14 mouse cellular contexts compared by ENCODE assay signal in genomic region chr5:112604251-112604650, GRCm38 (mm10). TPM values are rescaled to one million over a fixed set of nuclear protein-coding genes. Genes with fewer than 3 reads are reported as not detected.
A peak's percentile ranks its signal among the peaks of the same experiment; 100 is the strongest.
DNase-seq lines count a peak whose midpoint lies in the region; ATAC-seq and TF ChIP-seq lines count a peak whose summit lies in the region.
"Had no signal": no experiment of that assay in that cellular context is flagged by ENCODE, and none has a peak within 500 bp of the region (broad histone marks: within the 10 kb centered on the region; RNA-seq: fewer than 3 reads in every experiment).

No protein-coding gene starts in this region.

- H3K9me3 ChIP-seq in hindbrain, embryonic 13.5 days: no peaks in the 10 kb centered on the region
- H3K9me3 ChIP-seq in hindbrain, embryonic 12.5 days (replicated peaks): no peaks in the 10 kb centered on the region
- H3K9me3 ChIP-seq in lung, postnatal 0 days (ENCODE audit: low read length): no peaks in the 10 kb centered on the region
- H3K9me3 ChIP-seq: heart, embryonic 15.5 days; limb, embryonic 15.5 days had no signal

- no peak overlapping the region for H3K4me2 ChIP-seq in hindbrain, embryonic 13.5 days
- H3K4me2 ChIP-seq in hindbrain, embryonic 12.5 days (replicated peaks): no peak overlapping the region
- H3K4me2 ChIP-seq in lung, postnatal 0 days (replicated peaks; ENCODE audit: low read depth, low read length): no peak overlapping the region
- H3K4me2 ChIP-seq: heart, embryonic 15.5 days; limb, embryonic 15.5 days had no signal

- ATAC-seq in hindbrain, embryonic 13.5 days (ENCODE audit: low FRiP score): no peak
- ATAC-seq in hindbrain, embryonic 12.5 days (ENCODE audit: low FRiP score): no peak
- no peak for ATAC-seq in lung, postnatal 0 days

- H3K4me3 ChIP-seq in cerebellum, adult 2 months (replicated peaks; ENCODE audit: insufficient read depth, low read depth, low read length): no peak overlapping the region
- no peak overlapping the region for H3K4me3 ChIP-seq in hindbrain, embryonic 13.5 days
- no peak overlapping the region for H3K4me3 ChIP-seq in hindbrain, embryonic 12.5 days
- no peak overlapping the region for H3K4me3 ChIP-seq in lung, postnatal 0 days (ENCODE audit: low read depth, low read length)
- H3K4me3 ChIP-seq: heart, embryonic 15.5 days; limb, embryonic 15.5 days had no signal

- DNase-seq in cerebellum, adult 2 months: peak; percentile 43 to 52
- no peak for DNase-seq in cerebellum, postnatal 36 days
- peak; percentile 28 for DNase-seq in lung, postnatal 0 days (ENCODE audit: low spot score)
- DNase-seq in lung, postnatal 10 days: no peak
- DNase-seq in lung, postnatal 25 days (ENCODE audit: low spot score): peak; percentile 5
- no peak for DNase-seq in urinary bladder, postnatal 10 days (ENCODE audit: low spot score)
- DNase-seq: adrenal gland, postnatal 25 days; cerebellum, adult 11 months; forebrain, postnatal 0 days; thymus, adult 2 months had no signal

- H3K27me3 ChIP-seq in cerebellum, adult 2 months (ENCODE audit: control insufficient read depth, insufficient read depth, low read length): no peaks in the 10 kb centered on the region
- H3K27me3 ChIP-seq in hindbrain, embryonic 13.5 days: peaks cover 3% of the 10 kb centered on the region; the same call in 1 of the 2 replicates
- H3K27me3 ChIP-seq in hindbrain, embryonic 12.5 days: peaks cover 3% of the 10 kb centered on the region; the same call in 1 of the 2 replicates
- H3K27me3 ChIP-seq in lung, postnatal 0 days (replicated peaks; ENCODE audit: insufficient read depth, low read length): no peaks in the 10 kb centered on the region
- H3K27me3 ChIP-seq: limb, embryonic 15.5 days had no signal

- no peak for TF ChIP-seq POLR2A in cerebellum, adult 2 months (IDR thresholded peaks at IDR 0.05; ENCODE audit: borderline replicate concordance, insufficient read depth, low read length)

- peaks cover 58% of the 10 kb centered on the region for H3K4me1 ChIP-seq in cerebellum, adult 2 months (ENCODE audit: control insufficient read depth, insufficient read depth, low read length)
- H3K4me1 ChIP-seq in hindbrain, embryonic 13.5 days (replicated peaks): peaks cover 56% of the 10 kb centered on the region
- H3K4me1 ChIP-seq in hindbrain, embryonic 12.5 days: peaks cover 29% of the 10 kb centered on the region
- H3K4me1 ChIP-seq in lung, postnatal 0 days (ENCODE audit: insufficient read depth, low read depth, low read length): 0 out of 2 replicates have a peak, but pooled peaks cover 4% of the 10 kb centered on the region
- H3K4me1 ChIP-seq: heart, embryonic 15.5 days had no signal

- WGBS in cerebellum, adult 2 months: 55% methylated on average over 1 of the region's 1 CpGs
- WGBS in hindbrain, embryonic 13.5 days: 80% methylated on average over 1 of the region's 1 CpGs
- WGBS in hindbrain, embryonic 12.5 days: 73% methylated on average over 1 of the region's 1 CpGs
- WGBS in lung, postnatal 0 days: 67% methylated on average over 1 of the region's 1 CpGs

- no peak for TF ChIP-seq EP300 in lung, postnatal 0 days (IDR thresholded peaks at IDR 0.05)

- no peak overlapping the region for H3K9ac ChIP-seq in hindbrain, embryonic 13.5 days
- H3K9ac ChIP-seq in hindbrain, embryonic 12.5 days: no peak overlapping the region
- H3K9ac ChIP-seq in lung, postnatal 0 days (replicated peaks; ENCODE audit: low read depth): no peak overlapping the region
- H3K9ac ChIP-seq: forebrain, postnatal 0 days; heart, embryonic 15.5 days; limb, embryonic 15.5 days had no signal

- H3K27ac ChIP-seq in cerebellum, adult 2 months (ENCODE audit: insufficient read depth, low read length): no peak overlapping the region
- H3K27ac ChIP-seq in hindbrain, embryonic 13.5 days: peak overlapping the region; percentile 23; the same call in 1 of the 2 replicates
- H3K27ac ChIP-seq in hindbrain, embryonic 12.5 days: no peak overlapping the region
- no peak overlapping the region for H3K27ac ChIP-seq in lung, postnatal 0 days (ENCODE audit: low read length)
- H3K27ac ChIP-seq: heart, embryonic 15.5 days had no signal

- no peak for TF ChIP-seq CTCF in cerebellum, adult 2 months (IDR thresholded peaks at IDR 0.05; ENCODE audit: borderline replicate concordance, insufficient read depth, low read depth, low read length)
- TF ChIP-seq CTCF in lung, postnatal 0 days (IDR thresholded peaks at IDR 0.05): no peak

- no peaks in the 10 kb centered on the region for H3K36me3 ChIP-seq in hindbrain, embryonic 13.5 days
- no peaks in the 10 kb centered on the region for H3K36me3 ChIP-seq in hindbrain, embryonic 12.5 days
- H3K36me3 ChIP-seq in lung, postnatal 0 days (ENCODE audit: insufficient read depth, low read length): no peaks in the 10 kb centered on the region
- H3K36me3 ChIP-seq: heart, embryonic 15.5 days; limb, embryonic 15.5 days had no signal

RNA-seq across cellular contexts. Expression of gene Sez6l, which starts 27.3 kb away (rescaled TPM):
- polyA plus RNA-seq in cerebellum, adult 2 months (2012; rRNA removed): 81.5 and 93.9 TPM in 2 replicates
- polyA plus RNA-seq in hindbrain, embryonic 13.5 days (2015; fragmentation: Nextera tagmentation; extraction: Ambion mirVana): 28.4 and 32.5 TPM in 2 replicates
- polyA plus RNA-seq in hindbrain, embryonic 12.5 days (2016; fragmentation: Nextera tagmentation; extraction: Ambion mirVana): 16.0 and 16.4 TPM in 2 replicates
- 0.11 and 0.13 TPM in 2 replicates for polyA plus RNA-seq in lung, postnatal 0 days (2015; fragmentation: Nextera tagmentation; extraction: Ambion mirVana)

Comparison
In these comparisons a context has a peak if more than half of its experiments do, and no peak if none do; other contexts are left out.
1. DNase-seq: peak in cerebellum, adult 2 months (2 of 2), lung, postnatal 0 days (single experiment) and lung, postnatal 25 days (single experiment); none in cerebellum, postnatal 36 days (0 of 2), lung, postnatal 10 days (single experiment) and urinary bladder, postnatal 10 days (single experiment).
2. RNA of gene Sez6l, which starts 27.3 kb away (polyA plus RNA-seq): 81.5 to 93.9 TPM in cerebellum, adult 2 months, 28.4 to 32.5 TPM in hindbrain, embryonic 13.5 days and 16.0 to 16.4 TPM in hindbrain, embryonic 12.5 days; 0.11 to 0.13 TPM in lung, postnatal 0 days; every median in the first group is over 10 times any median in the second.